Mouse (Mus musculus) thymus, postnatal 4 days (tissue): ENCODE results near the gene Anapc7.

ENCODE experiments used
- DNase-seq: peaks from one replicate; pipeline ENCODE4 v3.0.0; 2021

Anapc7 gene

GRCm38 (mm10) chr5:122421271-122422068 is at the start of gene Anapc7:
Anapc7 (plus strand) TSS chr5:122421693.
- peak; percentile 17 for DNase-seq

- peak; percentile 99 for DNase-seq
Observed at GRCm38 (mm10) chr5:122372192-122372769, 49.2 kb upstream of the Anapc7 start, which contains the start of gene Fam216a. Fam216a (minus strand) TSS chr5:122372364.

DNA sequence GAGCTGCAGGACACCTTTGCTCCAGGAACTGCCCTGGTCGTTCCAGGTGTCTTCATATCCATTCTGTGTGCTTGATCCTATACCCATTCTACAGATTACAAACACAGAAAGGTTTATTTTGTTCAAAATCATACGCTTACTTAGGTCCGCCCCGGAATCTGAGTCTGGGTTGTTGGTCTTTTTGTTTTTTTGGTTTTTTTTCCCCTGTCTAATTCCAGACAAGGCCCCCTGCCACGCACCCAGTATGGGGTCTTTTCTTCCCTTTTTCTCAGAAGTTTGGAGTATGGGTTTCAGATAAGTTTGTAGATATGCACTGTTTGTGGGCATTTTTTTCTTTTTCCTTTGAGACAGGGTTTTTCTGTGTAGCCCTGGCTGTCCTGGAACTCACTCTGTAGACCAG is 48.6 kb upstream of the Anapc7 start:
- no peak for DNase-seq

- no peak for DNase-seq
Observed at GRCm38 (mm10) chr5:122377101-122377833, 44.2 kb upstream of the Anapc7 start.

DNA sequence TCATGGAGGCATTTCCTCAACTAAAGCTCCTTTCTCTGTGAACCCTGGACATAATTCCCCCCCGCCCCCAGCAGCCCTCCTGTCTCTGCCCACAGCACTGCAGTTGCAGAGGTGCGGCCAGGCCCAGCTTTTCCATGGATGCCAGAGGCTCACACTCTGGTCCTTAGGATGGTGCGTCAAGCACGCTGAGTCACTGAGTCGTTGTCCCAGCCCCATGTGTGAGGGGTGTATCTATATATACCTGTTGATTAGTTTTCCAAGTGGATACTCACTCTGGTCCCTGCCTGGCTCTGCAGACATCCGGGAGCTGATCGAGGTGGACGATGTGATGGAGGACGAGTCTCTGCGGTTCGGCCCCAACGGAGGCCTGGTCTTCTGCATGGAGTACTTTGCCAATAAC is 43.3 kb upstream of the Anapc7 start:
- no peak for DNase-seq

- DNase-seq = peak; percentile 85
Observed at GRCm38 (mm10) chr5:122379374-122380155, 41.9 kb upstream of the Anapc7 start.

DNA sequence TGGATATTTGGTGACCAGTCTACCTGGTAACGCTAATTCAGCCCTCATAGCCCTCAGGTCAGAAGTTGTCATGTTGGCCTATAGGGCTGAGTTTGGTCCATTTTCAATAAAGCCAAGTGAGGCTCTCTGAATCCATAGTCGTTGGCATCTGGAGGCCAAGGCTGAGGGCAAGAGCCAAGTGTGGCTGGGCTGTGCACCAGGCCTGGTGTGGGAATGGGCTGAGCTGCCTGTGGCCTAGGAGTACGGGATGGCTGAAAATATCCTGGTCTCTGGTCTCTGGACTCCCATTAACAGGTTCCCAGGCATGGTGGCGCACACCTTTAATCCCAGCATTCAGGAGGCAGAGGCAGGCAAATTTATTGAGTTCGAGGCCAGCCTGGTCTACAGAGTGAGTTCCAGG is 31.5 kb upstream of the Anapc7 start:
- no peak for DNase-seq

GRCm38 (mm10) chr5:122390671-122391070 is 30.8 kb upstream of the Anapc7 start:
- DNase-seq = no peak

GRCm38 (mm10) chr5:122391178-122391785 is 30.2 kb upstream of the Anapc7 start:
- DNase-seq = no peak

- peak; percentile 96 for DNase-seq
Observed at GRCm38 (mm10) chr5:122391786-122392180, 29.7 kb upstream of the Anapc7 start, which contains the start of gene Arpc3. Arpc3 (plus strand) TSS chr5:122391878.

- DNase-seq = peak; percentile 45
Observed at GRCm38 (mm10) chr5:122392227-122393004, 29.1 kb upstream of the Anapc7 start.

- peak; percentile 91 for DNase-seq
Observed at GRCm38 (mm10) chr5:122393887-122394286, 27.6 kb upstream of the Anapc7 start.

DNA sequence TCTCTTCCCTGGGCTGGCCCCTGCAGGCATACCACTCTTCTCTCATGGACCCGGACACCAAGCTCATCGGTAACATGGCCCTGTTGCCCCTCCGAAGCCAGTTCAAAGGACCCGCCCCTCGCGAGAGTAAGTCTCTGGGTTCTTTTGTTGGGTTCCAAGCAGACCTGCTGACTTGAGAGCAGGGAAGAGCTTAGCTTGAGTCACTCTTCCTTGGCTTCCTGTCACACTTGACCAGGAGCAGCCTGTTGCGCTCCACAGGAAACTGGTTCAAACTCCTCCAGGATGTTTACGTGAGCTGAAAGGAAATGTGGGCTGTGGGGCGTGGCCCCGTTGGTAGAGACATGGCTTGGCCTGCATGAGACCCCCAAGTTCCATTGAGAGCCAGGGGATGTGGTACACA is 24.7 kb upstream of the Anapc7 start:
- DNase-seq = no peak

DNA sequence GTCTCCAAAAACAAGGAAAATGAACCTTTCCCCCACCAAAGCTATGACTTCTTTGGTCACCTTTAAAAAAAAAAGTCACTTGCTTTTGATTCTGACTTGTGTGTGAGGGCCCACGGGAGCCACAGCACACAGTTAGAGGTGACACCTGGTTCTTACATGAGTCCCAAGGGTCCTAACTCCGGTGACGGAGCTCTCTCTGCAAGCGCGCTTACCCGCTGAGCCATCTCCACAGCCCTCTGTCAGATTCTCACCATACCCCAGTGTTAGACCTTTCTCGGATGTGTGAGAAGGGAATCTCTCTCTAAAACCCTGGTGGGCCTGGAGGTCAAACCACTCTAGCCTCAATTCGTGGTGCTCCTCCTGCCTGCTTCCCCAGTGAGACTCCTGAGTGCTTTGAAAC is 24.0 kb upstream of the Anapc7 start:
- no peak for DNase-seq

GRCm38 (mm10) chr5:122399871-122400270 is 21.6 kb upstream of the Anapc7 start:
- no peak for DNase-seq

GRCm38 (mm10) chr5:122400628-122401302 is 20.7 kb upstream of the Anapc7 start:
- no peak for DNase-seq

GRCm38 (mm10) chr5:122401303-122401640 is 20.2 kb upstream of the Anapc7 start:
- peak; percentile 89 for DNase-seq

GRCm38 (mm10) chr5:122402160-122402559 is 19.3 kb upstream of the Anapc7 start:
- DNase-seq = no peak

DNA sequence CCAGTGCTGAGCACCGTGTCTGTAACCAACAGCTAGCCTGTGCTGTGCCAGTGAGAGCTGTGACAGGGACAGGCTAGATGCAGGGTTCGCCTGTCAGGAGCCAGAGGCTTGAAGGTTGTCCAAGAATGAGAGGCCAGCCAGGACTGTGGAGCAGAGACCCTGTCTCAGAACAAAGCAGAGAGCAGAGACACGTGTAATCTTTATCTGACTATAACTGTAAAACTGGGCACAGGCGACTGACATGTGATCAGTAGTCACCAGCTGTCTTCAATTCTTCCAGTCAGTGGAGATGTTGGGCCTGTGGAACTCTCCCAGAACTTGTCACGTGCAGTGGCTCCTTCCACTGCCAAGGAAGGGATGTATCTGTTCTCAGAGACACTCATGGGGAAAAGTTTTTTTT is 18.7 kb upstream of the Anapc7 start:
- DNase-seq = no peak

GRCm38 (mm10) chr5:122403362-122403761 is 18.1 kb upstream of the Anapc7 start:
- DNase-seq = no peak

DNA sequence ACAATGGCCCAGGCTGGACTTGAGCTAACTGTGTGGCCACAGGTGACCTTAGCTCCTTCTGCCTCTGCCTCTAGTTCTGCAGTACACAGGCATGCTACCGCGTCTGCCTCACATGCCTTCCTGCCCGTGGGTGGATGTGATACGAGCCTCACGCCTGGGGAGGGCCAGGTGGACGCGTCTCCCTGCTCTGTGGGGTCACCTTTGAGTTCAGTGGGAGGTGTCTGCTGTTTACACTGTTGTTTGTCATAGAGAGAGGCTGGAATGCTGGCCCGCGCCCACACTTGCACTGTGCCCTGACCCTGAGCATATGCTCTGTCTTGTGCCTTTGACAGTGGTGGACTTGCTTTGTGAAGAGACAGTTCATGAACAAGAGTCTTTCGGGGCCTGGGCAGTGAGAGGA is 16.0 kb upstream of the Anapc7 start:
- no peak for DNase-seq
